Mouse (Mus musculus): ENCODE data around the gene Rhox4f.
"Not testable (repeated sequence)": the region's sequence is repeated elsewhere in the genome, so short reads cannot be mapped to it uniquely, and the experiment has no call there.

Rhox4f gene

DNA sequence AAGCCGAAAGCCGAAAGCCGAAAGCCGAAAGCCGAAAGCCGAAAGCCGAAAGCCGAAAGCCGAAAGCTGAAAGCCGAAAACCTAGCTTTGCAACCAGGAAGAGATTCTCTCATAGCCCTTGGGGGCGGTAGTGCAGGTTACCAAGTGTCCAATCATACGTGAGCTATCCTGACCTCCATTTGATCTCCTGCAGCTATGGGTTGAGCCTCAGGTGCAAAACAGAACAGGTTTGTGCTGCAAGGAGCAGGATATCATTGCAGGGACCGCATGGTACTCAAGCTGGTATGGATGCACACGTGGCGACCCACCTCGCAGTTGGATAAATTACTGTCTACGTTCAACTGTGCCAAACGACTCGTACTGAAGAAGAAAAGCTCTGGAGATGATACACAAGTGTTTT lies at the start of gene Rhox4f:
Rhox4f (minus strand) TSS at position 101 of the 400 bp plus-strand sequence.
- not testable (repeated sequence) for DNase-seq

GRCm38 (mm10) chrX:37651227-37651626 lies 43.7 kb upstream of the Rhox4f start, which contains the start of gene Rhox4g:
Rhox4g (minus strand) TSS chrX:37651327.
- not testable (repeated sequence) for DNase-seq

DNA sequence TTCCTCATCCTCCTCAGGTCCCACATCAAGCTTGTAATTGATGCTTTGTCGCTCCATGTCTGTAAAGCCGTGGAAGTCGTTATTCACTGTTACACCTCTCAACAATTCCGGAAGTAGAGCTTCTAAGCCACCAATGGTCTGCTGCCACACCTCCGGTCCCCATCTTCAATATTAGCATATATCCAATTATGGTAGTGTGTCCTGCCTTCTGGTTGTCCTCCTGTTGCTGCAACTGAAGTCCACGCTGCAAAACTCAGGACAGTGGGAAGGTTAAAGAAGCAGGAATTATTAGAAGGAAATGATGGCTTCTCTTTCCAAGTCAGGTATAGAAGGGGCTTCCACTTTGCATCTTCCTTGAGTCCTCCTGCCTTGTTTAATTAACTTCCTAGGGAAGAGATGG lies 35.9 kb upstream of the Rhox4f start, which contains the start of gene Rhox2g:
Rhox2g (minus strand) TSS at position 101 of the 400 bp plus-strand sequence.
- DNase-seq: not testable (repeated sequence)

GRCm38 (mm10) chrX:37628512-37628911 lies 21.0 kb upstream of the Rhox4f start, which contains the start of gene Rhox3g:
Rhox3g (minus strand) TSS chrX:37628612.
- DNase-seq: not testable (repeated sequence)

DNA sequence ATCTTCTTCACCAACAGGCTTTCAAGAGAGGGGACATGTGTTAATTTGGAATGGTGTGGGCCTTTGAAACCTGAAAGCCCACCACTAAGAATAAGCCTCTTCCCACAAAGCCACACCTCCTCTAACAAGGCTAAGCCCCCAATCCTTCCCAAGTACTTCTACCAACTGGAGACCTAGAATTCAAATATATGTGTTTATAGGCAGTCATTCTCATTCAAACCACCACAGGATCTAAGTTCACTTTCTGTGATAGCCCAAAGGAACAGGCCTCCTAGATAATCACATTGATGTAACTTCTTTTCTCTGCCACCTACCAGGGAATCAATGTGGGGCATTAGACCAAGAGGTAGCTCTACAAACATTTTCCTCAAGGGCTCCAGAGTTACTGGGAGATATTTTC lies 26.8 kb downstream of the Rhox4f start, which contains the start of gene Rhox3f:
Rhox3f (plus strand) TSS at position 301 of the 400 bp plus-strand sequence.
- DNase-seq: not testable (repeated sequence)

DNA sequence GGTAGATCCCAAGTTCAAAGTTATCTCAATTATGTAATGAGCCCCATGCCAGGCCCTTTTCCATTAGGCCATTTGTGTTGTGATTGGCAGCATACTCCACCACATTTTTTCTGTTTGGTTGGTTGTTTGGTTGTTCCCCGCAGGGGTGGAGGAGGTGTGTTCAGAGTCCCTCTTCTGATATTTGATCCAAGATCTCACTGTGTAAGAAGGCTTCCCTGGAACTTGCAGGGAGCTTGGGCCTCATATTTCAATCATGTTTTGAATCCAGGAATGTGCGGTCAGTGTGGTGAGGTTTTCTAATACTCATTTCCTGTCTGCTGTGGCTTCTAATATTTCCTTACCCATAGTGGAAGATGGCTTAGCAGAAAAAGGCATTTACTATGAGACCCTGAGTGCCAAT lies 34.9 kb downstream of the Rhox4f start:
- DNase-seq: not testable (repeated sequence)

- not testable (repeated sequence) for DNase-seq
Observed at GRCm38 (mm10) chrX:37571105-37571504, 36.4 kb downstream of the Rhox4f start, which contains the start of gene Rhox2f. Rhox2f (plus strand) TSS chrX:37571405.

- DNase-seq: not testable (repeated sequence)
Observed at GRCm38 (mm10) chrX:37557112-37557511, 50.4 kb downstream of the Rhox4f start, which contains the start of gene Rhox4e. Rhox4e (plus strand) TSS chrX:37557412.

Data from kidney, postnatal 14 days (tissue).